Mouse (Mus musculus): Measurements from ENCODE around the gene Idh2. TPM values are rescaled to one million over a fixed set of nuclear protein-coding genes. Genes with fewer than 3 reads are reported as not detected.
"Not testable (repeated sequence)": the region's sequence is repeated elsewhere in the genome, so short reads cannot be mapped to it uniquely, and the experiment has no call there.

Gene Idh2
- total RNA-seq, 1 experiment = 108 TPM

- peak overlapping the region; percentile 16; the same call in 1 of the 2 replicates for H3K27ac ChIP-seq (ENCODE audit: insufficient read depth, low read depth, low read length, poor library complexity, severe bottlenecking)
- no peak overlapping the region for H3K9ac ChIP-seq (ENCODE audit: insufficient read depth, low read depth, low read length, poor library complexity, severe bottlenecking)
- in situ Hi-C loops (cut with MboI; ENCODE audit: low sequenced_read_pairs in 2 of 2, unreplicated experiment in 2 of 2) = no loop called here
- peaks cover 8 to 26% of the 10 kb centered on the region in 2 experiments; a peak in 3 of 4 replicates for H3K4me1 ChIP-seq (ENCODE audit: control insufficient read depth in 2 of 2, insufficient read depth in 2 of 2, low read length in 2 of 2, poor library complexity in 1 of 2)
- peaks cover 11% of the 10 kb centered on the region; the same call in 1 of the 2 replicates for H3K36me3 ChIP-seq (ENCODE audit: control insufficient read depth, insufficient read depth, low read length, poor library complexity, severe bottlenecking)
- DNase-seq (ENCODE audit: low read depth, low spot score) = no peak
- H3K9me3 ChIP-seq (ENCODE audit: control insufficient read depth, insufficient read depth, low read depth, low read length) = no peaks in the 10 kb centered on the region
- peak; percentile 89 for TF ChIP-seq MAFK (IDR thresholded peaks at IDR 0.05; ENCODE audit: insufficient read depth, low read depth, low read length)
- no peak for TF ChIP-seq HCFC1 (IDR thresholded peaks at IDR 0.05; ENCODE audit: borderline replicate concordance, insufficient read depth, low read length)
- no peak overlapping the region for H3K4me3 ChIP-seq (ENCODE audit: insufficient read depth in 1 of 2, low read depth in 1 of 2, low read length in 2 of 2, poor library complexity in 1 of 2, severe bottlenecking in 1 of 2)
These were observed 62.0 kb downstream of the Idh2 start for GRCm38 (mm10) chr7:80053147-80053546.

- in situ Hi-C loops (cut with MboI; ENCODE audit: low sequenced_read_pairs in 2 of 2, unreplicated experiment in 2 of 2) = no loop called here
- no peak for DNase-seq (ENCODE audit: low read depth, low spot score)
These were observed 62.9 kb downstream of the Idh2 start for GRCm38 (mm10) chr7:80052261-80052660.

GRCm38 (mm10) chr7:80051835-80052234, 63.4 kb downstream of the Idh2 start:
- H3K36me3 ChIP-seq (ENCODE audit: control insufficient read depth, insufficient read depth, low read length, poor library complexity, severe bottlenecking) = peaks cover 9% of the 10 kb centered on the region; the same call in 1 of the 2 replicates
- peaks cover 7 to 22% of the 10 kb centered on the region in 2 experiments; a peak in 3 of 4 replicates for H3K4me1 ChIP-seq (ENCODE audit: control insufficient read depth in 2 of 2, insufficient read depth in 2 of 2, low read length in 2 of 2, poor library complexity in 1 of 2)
- TF ChIP-seq ZC3H11A (IDR thresholded peaks at IDR 0.05; ENCODE audit: borderline replicate concordance, low read depth, low read length) = no peak
- TF ChIP-seq HCFC1 (IDR thresholded peaks at IDR 0.05; ENCODE audit: borderline replicate concordance, insufficient read depth, low read length) = no peak
- no peak for TF ChIP-seq MAFK (IDR thresholded peaks at IDR 0.05; ENCODE audit: insufficient read depth, low read depth, low read length)
- TF ChIP-seq ZNF384 (IDR thresholded peaks at IDR 0.05; ENCODE audit: low read depth, low read length) = no peak
- no peak for TF ChIP-seq CHD2 (IDR thresholded peaks at IDR 0.05; ENCODE audit: low read depth, low read length)
- H3K27ac ChIP-seq (ENCODE audit: insufficient read depth, low read depth, low read length, poor library complexity, severe bottlenecking) = no peak overlapping the region
- no peak overlapping the region for H3K4me3 ChIP-seq (ENCODE audit: insufficient read depth in 1 of 2, low read depth in 1 of 2, low read length in 2 of 2, poor library complexity in 1 of 2, severe bottlenecking in 1 of 2)
- H3K9ac ChIP-seq (ENCODE audit: insufficient read depth, low read depth, low read length, poor library complexity, severe bottlenecking) = no peak overlapping the region
- DNase-seq (ENCODE audit: low read depth, low spot score) = no peak
- no peaks in the 10 kb centered on the region for H3K9me3 ChIP-seq (ENCODE audit: control insufficient read depth, insufficient read depth, low read depth, low read length)
- in situ Hi-C loops (cut with MboI; ENCODE audit: low sequenced_read_pairs in 2 of 2, unreplicated experiment in 2 of 2) = no loop called here

More at GRCm38 (mm10) chr7:80052261-80052660, 62.9 kb downstream of the Idh2 start:
- Histone ChIP-seq H3K4me3 (ENCODE audit: insufficient read depth in 1 of 2, low read depth in 1 of 2, low read length in 2 of 2, poor library complexity in 1 of 2, severe bottlenecking in 1 of 2) (no peak overlapping the region), H3K27ac (ENCODE audit: insufficient read depth, low read depth, low read length, poor library complexity, severe bottlenecking) (no peak overlapping the region), H3K4me1 (ENCODE audit: control insufficient read depth in 2 of 2, insufficient read depth in 2 of 2, low read length in 2 of 2, poor library complexity in 1 of 2) (peaks cover 8 to 24% of the 10 kb centered on the region in 2 experiments; a peak in 3 of 4 replicates), H3K36me3 (ENCODE audit: control insufficient read depth, insufficient read depth, low read length, poor library complexity, severe bottlenecking) (peaks cover 7% of the 10 kb centered on the region; the same call in 1 of the 2 replicates), H3K9me3 (ENCODE audit: control insufficient read depth, insufficient read depth, low read depth, low read length) (no peaks in the 10 kb centered on the region), H3K9ac (ENCODE audit: insufficient read depth, low read depth, low read length, poor library complexity, severe bottlenecking) (no peak overlapping the region)
- TF ChIP-seq CHD2 (IDR thresholded peaks at IDR 0.05; ENCODE audit: low read depth, low read length) = no peak
- no peak for TF ChIP-seq ZNF384 (IDR thresholded peaks at IDR 0.05; ENCODE audit: low read depth, low read length)
- no peak for TF ChIP-seq ZC3H11A (IDR thresholded peaks at IDR 0.05; ENCODE audit: borderline replicate concordance, low read depth, low read length)
- TF ChIP-seq MAFK (IDR thresholded peaks at IDR 0.05; ENCODE audit: insufficient read depth, low read depth, low read length) = no peak
- TF ChIP-seq HCFC1 (IDR thresholded peaks at IDR 0.05; ENCODE audit: borderline replicate concordance, insufficient read depth, low read length) = no peak

- not testable (repeated sequence) for H3K36me3 ChIP-seq (ENCODE audit: control insufficient read depth, insufficient read depth, low read length, poor library complexity, severe bottlenecking); H3K27ac ChIP-seq (ENCODE audit: insufficient read depth, low read depth, low read length, poor library complexity, severe bottlenecking)
- peaks cover 5 to 18% of the 10 kb centered on the region in 2 experiments; a peak in 2 of 4 replicates for H3K4me1 ChIP-seq (ENCODE audit: control insufficient read depth in 2 of 2, insufficient read depth in 2 of 2, low read length in 2 of 2, poor library complexity in 1 of 2)
These were observed 64.8 kb downstream of the Idh2 start for GRCm38 (mm10) chr7:80050382-80050781.

GRCm38 (mm10) chr7:80049746-80050145, 65.4 kb downstream of the Idh2 start:
- Histone ChIP-seq H3K36me3 (ENCODE audit: control insufficient read depth, insufficient read depth, low read length, poor library complexity, severe bottlenecking) (peaks cover 12% of the 10 kb centered on the region; the same call in 1 of the 2 replicates), H3K27ac (ENCODE audit: insufficient read depth, low read depth, low read length, poor library complexity, severe bottlenecking) (no peak overlapping the region), H3K9ac (ENCODE audit: insufficient read depth, low read depth, low read length, poor library complexity, severe bottlenecking) (no peak overlapping the region), H3K4me1 (ENCODE audit: control insufficient read depth in 2 of 2, insufficient read depth in 2 of 2, low read length in 2 of 2, poor library complexity in 1 of 2) (peaks cover 5 to 23% of the 10 kb centered on the region in 2 experiments; a peak in 2 of 4 replicates), H3K9me3 (ENCODE audit: control insufficient read depth, insufficient read depth, low read depth, low read length) (no peaks in the 10 kb centered on the region), H3K4me3 (ENCODE audit: insufficient read depth in 1 of 2, low read depth in 1 of 2, low read length in 2 of 2, poor library complexity in 1 of 2, severe bottlenecking in 1 of 2) (no peak overlapping the region)
- no peak for DNase-seq (ENCODE audit: low read depth, low spot score)
- TF ChIP-seq HCFC1 (IDR thresholded peaks at IDR 0.05; ENCODE audit: borderline replicate concordance, insufficient read depth, low read length) = no peak
- TF ChIP-seq ZNF384 (IDR thresholded peaks at IDR 0.05; ENCODE audit: low read depth, low read length) = no peak
- no peak for TF ChIP-seq ZC3H11A (IDR thresholded peaks at IDR 0.05; ENCODE audit: borderline replicate concordance, low read depth, low read length)
- no peak for TF ChIP-seq CHD2 (IDR thresholded peaks at IDR 0.05; ENCODE audit: low read depth, low read length)
- no peak for TF ChIP-seq MAFK (IDR thresholded peaks at IDR 0.05; ENCODE audit: insufficient read depth, low read depth, low read length)
- in situ Hi-C loops (cut with MboI; ENCODE audit: low sequenced_read_pairs in 2 of 2, unreplicated experiment in 2 of 2) = no loop called here

More at GRCm38 (mm10) chr7:80050382-80050781, 64.8 kb downstream of the Idh2 start:
- DNase-seq (ENCODE audit: low read depth, low spot score); H3K9me3 ChIP-seq (ENCODE audit: control insufficient read depth, insufficient read depth, low read depth, low read length); H3K9ac ChIP-seq (ENCODE audit: insufficient read depth, low read depth, low read length, poor library complexity, severe bottlenecking); H3K4me3 ChIP-seq (ENCODE audit: insufficient read depth in 1 of 2, low read depth in 1 of 2, low read length in 2 of 2, poor library complexity in 1 of 2, severe bottlenecking in 1 of 2); in situ Hi-C loops (cut with MboI; ENCODE audit: low sequenced_read_pairs in 2 of 2, unreplicated experiment in 2 of 2): not testable (repeated sequence)
